ENCODE assay signal across 8 mouse cellular contexts in genomic region chr7:89404734-89405440, GRCm38 (mm10). TPM values are rescaled to one million over a fixed set of nuclear protein-coding genes. Genes with fewer than 3 reads are reported as not detected.
DNase-seq lines count a peak whose midpoint lies in the region; ATAC-seq and TF ChIP-seq lines count a peak whose summit lies in the region.

No protein-coding gene starts in this region.

- under 1% methylated on average over 35 of the region's 35 CpGs for WGBS in kidney, embryonic 15.5 days
- under 1% methylated on average over 35 of the region's 35 CpGs for WGBS in small intestine, adult 2 months

- ATAC-seq in kidney, embryonic 15.5 days (replicated peaks; ENCODE audit: low FRiP score) = no peak

- no peak for TF ChIP-seq POLR2A in small intestine, adult 2 months (IDR thresholded peaks at IDR 0.05; ENCODE audit: low read depth, low read length)

- peak overlapping the region; percentile 98 for H3K27ac ChIP-seq in kidney, embryonic 15.5 days
- peak overlapping the region; percentile 52 for H3K27ac ChIP-seq in small intestine, adult 2 months (ENCODE audit: insufficient read depth, low read depth, low read length)

- H3K9me3 ChIP-seq in kidney, embryonic 15.5 days (replicated peaks) = no peaks in the 10 kb centered on the region

- peaks cover 24% of the 10 kb centered on the region for H3K36me3 ChIP-seq in kidney, embryonic 15.5 days
- 0 out of 2 replicates have a peak, but pooled peaks cover 7% of the 10 kb centered on the region for H3K36me3 ChIP-seq in small intestine, adult 2 months (ENCODE audit: control insufficient read depth, insufficient read depth, low read length)

- DNase-seq in urinary bladder, adult 2 months (ENCODE audit: low spot score) = peak; percentile 45
- DNase-seq in urinary bladder, postnatal 10 days (ENCODE audit: low spot score) = no peak
- peak; percentile 64 for DNase-seq in embryo, embryonic 11 days
- DNase-seq in heart, adult 9 months (ENCODE audit: low spot score in 2 of 2) = peak; percentile 79 to 84
- peak; percentile 60 for DNase-seq in lung, postnatal 10 days
- no peak for DNase-seq in spleen, postnatal 4 days (ENCODE audit: low spot score in 2 of 2)

- H3K4me1 ChIP-seq in kidney, embryonic 15.5 days = peaks cover 66% of the 10 kb centered on the region
- H3K4me1 ChIP-seq in small intestine, adult 2 months (ENCODE audit: control insufficient read depth, insufficient read depth, insufficient read length, low read length) = peaks cover 7% of the 10 kb centered on the region; the same call in 1 of the 2 replicates

- no peak for TF ChIP-seq CTCF in small intestine, adult 2 months (IDR thresholded peaks at IDR 0.05; ENCODE audit: extremely low read depth, insufficient read length, insufficient replicate concordance, low read depth, low read length)

- H3K9ac ChIP-seq in kidney, embryonic 15.5 days = peak overlapping the region; percentile 88

- no peaks in the 10 kb centered on the region for H3K27me3 ChIP-seq in kidney, embryonic 15.5 days
- H3K27me3 ChIP-seq in small intestine, adult 2 months (ENCODE audit: control insufficient read depth, insufficient read depth, low read length) = no peaks in the 10 kb centered on the region

- peak overlapping the region; percentile 88 for H3K4me2 ChIP-seq in kidney, embryonic 15.5 days

- peak overlapping the region; percentile 72 for H3K4me3 ChIP-seq in kidney, embryonic 15.5 days (replicated peaks)
- H3K4me3 ChIP-seq in small intestine, adult 2 months (ENCODE audit: low read depth, low read length) = peak overlapping the region; percentile 72

RNA-seq across cellular contexts. Expression of gene Fzd4, which starts 0.7 kb away (rescaled TPM):
- polyA plus RNA-seq in urinary bladder, adult 2 months (2012; rRNA removed) = 20.3 and 20.6 TPM in 2 replicates
- 27.1 and 27.5 TPM in 2 replicates for polyA plus RNA-seq in kidney, embryonic 15.5 days (2015; fragmentation: Nextera tagmentation; extraction: Ambion mirVana)
- 2.5 and 2.8 TPM in 2 replicates for polyA plus RNA-seq in small intestine, adult 2 months (2012; rRNA removed)

RNA-seq across cellular contexts. Expression of gene Tmem135, which starts 0.9 kb away (rescaled TPM):
- 15.1 and 15.7 TPM in 2 replicates for polyA plus RNA-seq in urinary bladder, adult 2 months (2012; rRNA removed)
- polyA plus RNA-seq in kidney, embryonic 15.5 days (2015; fragmentation: Nextera tagmentation; extraction: Ambion mirVana) = 33.7 and 34.0 TPM in 2 replicates
- 155 and 203 TPM in 2 replicates for polyA plus RNA-seq in small intestine, adult 2 months (2012; rRNA removed)

Comparison
In these comparisons a context has a peak if more than half of its experiments do, and no peak if none do; other contexts are left out.
1. DNase-seq: peak in urinary bladder, adult 2 months (single experiment), embryo, embryonic 11 days (single experiment), heart, adult 9 months (2 of 2) and lung, postnatal 10 days (single experiment); none in urinary bladder, postnatal 10 days (single experiment) and spleen, postnatal 4 days (0 of 2).